Mouse (Mus musculus): ENCODE measurements around the gene Zc3h12c. TPM values are rescaled to one million over a fixed set of nuclear protein-coding genes. Genes with fewer than 3 reads are reported as not detected.

The Zc3h12c gene
- polyA plus RNA-seq, 1 experiment from 2014 or later: 2.5 TPM

DNA sequence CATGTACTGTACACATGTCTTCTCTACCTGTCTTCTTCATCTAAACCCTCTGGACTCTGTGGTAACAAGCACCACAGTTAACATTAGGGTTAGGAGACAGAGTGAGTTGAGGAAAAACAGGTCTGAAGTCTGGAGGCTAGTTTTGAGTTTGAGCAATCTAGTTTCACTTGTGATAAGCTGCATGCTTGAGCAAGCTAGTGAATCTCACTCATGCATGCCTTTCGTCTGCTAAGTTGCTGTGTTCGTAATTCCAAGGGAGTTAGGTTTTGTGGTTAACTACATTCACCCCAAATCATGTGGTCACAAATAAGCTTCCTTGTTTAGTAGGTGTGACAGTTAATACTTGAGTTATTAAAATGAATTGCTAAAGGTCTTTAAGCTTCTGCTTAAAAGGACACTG, 13.0 kb upstream of the Zc3h12c start:
- no peaks in the 10 kb centered on the region for H3K27me3 ChIP-seq (replicated peaks)
- WGBS: 64% methylated on average over 2 of the region's 2 CpGs
- H3K9me3 ChIP-seq: no peaks in the 10 kb centered on the region
- H3K27ac ChIP-seq: no peak overlapping the region
- H3K4me3 ChIP-seq (replicated peaks): no peak overlapping the region
- no peaks in the 10 kb centered on the region for H3K4me1 ChIP-seq
- no peaks in the 10 kb centered on the region for H3K36me3 ChIP-seq
- H3K9ac ChIP-seq: no peak overlapping the region
- ATAC-seq (ENCODE audit: insufficient read depth, low FRiP score, low read depth): no peak
- no peak overlapping the region for H3K4me2 ChIP-seq

DNA sequence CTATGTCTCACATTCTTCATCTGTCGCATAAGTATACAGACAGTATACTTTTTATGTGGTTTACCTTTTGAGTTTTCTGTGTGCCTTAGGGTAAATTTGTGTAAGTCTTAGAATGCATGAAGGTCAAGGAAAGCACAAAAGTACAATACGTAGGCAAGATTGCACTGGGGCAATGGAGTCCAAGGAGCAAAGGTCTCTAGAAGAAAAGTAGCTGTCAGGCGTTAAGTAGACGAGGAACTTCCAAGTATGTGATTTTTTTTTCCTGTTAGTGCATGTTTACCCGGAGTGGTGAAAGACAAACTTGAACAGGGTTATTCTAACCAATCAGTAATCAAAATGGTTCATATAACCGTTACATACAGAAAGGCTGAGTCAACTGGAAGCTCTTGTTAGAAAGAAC, 12.5 kb upstream of the Zc3h12c start:
- no peak for ATAC-seq (ENCODE audit: insufficient read depth, low FRiP score, low read depth)
- no peak overlapping the region for H3K4me3 ChIP-seq (replicated peaks)
- no peaks in the 10 kb centered on the region for H3K9me3 ChIP-seq
- H3K9ac ChIP-seq: no peak overlapping the region
- no peaks in the 10 kb centered on the region for H3K36me3 ChIP-seq
- H3K4me1 ChIP-seq: no peaks in the 10 kb centered on the region
- WGBS: 72% methylated on average over 6 of the region's 6 CpGs
- no peak overlapping the region for H3K4me2 ChIP-seq
- H3K27me3 ChIP-seq (replicated peaks): no peaks in the 10 kb centered on the region
- H3K27ac ChIP-seq: no peak overlapping the region

DNA sequence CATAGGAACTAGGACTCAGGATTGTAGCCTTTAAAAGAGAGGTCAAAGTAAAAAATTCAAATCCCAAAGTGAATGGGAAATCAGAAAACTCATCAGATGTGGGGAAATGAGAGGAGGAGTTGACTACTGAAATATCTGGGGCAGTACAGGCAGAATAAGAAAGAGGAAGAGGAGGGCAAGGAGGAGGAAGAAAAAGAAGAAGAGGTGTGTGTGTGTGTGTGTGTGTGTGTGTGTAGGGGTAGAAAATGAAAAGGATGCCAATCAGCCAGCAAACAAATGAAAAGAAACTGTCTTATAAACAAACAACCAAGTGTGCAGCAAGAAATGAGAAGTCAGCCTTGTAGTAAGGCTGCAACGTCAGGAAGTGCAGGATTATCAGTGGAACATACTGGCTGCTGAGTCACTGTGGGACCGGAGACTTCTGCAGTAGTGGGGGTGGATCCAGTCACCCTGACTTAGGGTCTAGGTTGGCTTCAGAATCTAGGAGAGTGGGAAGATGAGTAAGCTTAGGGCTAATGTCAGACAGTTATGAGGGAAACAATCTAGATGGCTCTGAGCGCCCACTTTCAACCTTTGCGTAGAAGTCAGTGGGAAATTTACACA, 7.0 kb upstream of the Zc3h12c start:
- WGBS: 73% methylated on average over 4 of the region's 4 CpGs
- Histone ChIP-seq H3K4me3 (replicated peaks) (no peak overlapping the region), H3K9ac (no peak overlapping the region)

DNA sequence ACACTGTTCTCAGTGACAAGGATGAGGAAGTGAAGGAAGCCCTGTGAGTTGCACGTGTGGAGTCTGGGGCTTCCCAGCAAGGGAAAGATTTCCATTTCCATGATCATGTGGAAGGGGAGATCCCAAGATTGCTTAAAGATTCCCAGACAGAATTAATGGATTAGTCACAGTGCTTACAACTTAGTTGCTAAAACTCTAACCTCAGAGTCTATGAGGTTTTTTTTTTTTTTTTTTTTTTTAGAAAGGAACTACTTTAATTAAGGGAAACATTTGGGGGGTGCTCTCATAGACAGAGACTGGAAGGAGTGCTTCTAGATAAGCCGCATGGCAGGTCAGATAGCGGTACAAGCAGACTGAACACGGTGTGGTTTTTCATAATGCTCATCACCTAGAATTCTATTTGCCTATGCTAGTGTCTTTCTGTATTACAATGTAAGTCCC, 6.3 kb upstream of the Zc3h12c start:
- no peaks in the 10 kb centered on the region for H3K36me3 ChIP-seq
- no peak overlapping the region for H3K4me3 ChIP-seq (replicated peaks)
- no peaks in the 10 kb centered on the region for H3K27me3 ChIP-seq (replicated peaks)
- no peak overlapping the region for H3K9ac ChIP-seq
- H3K4me2 ChIP-seq: no peak overlapping the region
- no peaks in the 10 kb centered on the region for H3K4me1 ChIP-seq
- no peaks in the 10 kb centered on the region for H3K9me3 ChIP-seq
- no peak overlapping the region for H3K27ac ChIP-seq
- ATAC-seq (ENCODE audit: insufficient read depth, low FRiP score, low read depth): no peak
- 69% methylated on average over 4 of the region's 4 CpGs for WGBS

More for the DNA sequence above, 7.0 kb upstream of the Zc3h12c start:
- H3K36me3 ChIP-seq: no peaks in the 10 kb centered on the region
- no peak overlapping the region for H3K4me2 ChIP-seq
- H3K27me3 ChIP-seq (replicated peaks): no peaks in the 10 kb centered on the region
- no peaks in the 10 kb centered on the region for H3K4me1 ChIP-seq
- H3K9me3 ChIP-seq: no peaks in the 10 kb centered on the region
- 0 out of 2 replicates have a peak, but pooled peaks have one; percentile 39 for ATAC-seq (ENCODE audit: insufficient read depth, low FRiP score, low read depth)
- no peak overlapping the region for H3K27ac ChIP-seq

DNA sequence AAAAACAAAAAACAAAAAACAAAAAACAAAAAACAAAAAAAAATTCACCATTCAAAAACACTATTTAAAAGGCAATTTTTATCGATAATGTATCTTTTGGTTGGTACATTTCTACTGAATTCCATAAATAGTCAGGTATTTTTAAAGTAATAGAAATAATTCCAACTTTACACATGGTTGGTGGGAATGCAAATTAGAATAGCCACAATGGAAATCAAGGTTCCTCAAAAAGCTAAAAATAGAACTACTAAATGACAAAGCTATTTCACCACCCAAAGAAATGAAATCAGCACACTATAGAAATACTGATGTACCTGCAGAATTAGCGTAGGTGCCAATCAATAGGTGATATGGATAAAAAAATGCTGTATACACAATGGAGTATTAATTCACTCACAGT, 5.6 kb upstream of the Zc3h12c start:
- Histone ChIP-seq H3K4me1 (0 out of 2 replicates have a peak, but pooled peaks cover 3% of the 10 kb centered on the region), H3K9me3 (no peaks in the 10 kb centered on the region), H3K4me2 (no peak overlapping the region), H3K36me3 (no peaks in the 10 kb centered on the region), H3K4me3 (replicated peaks) (no peak overlapping the region), H3K27ac (no peak overlapping the region), H3K9ac (no peak overlapping the region), H3K27me3 (replicated peaks) (no peaks in the 10 kb centered on the region)
- WGBS: 91% methylated on average over 2 of the region's 2 CpGs
- ATAC-seq (ENCODE audit: insufficient read depth, low FRiP score, low read depth): no peak

DNA sequence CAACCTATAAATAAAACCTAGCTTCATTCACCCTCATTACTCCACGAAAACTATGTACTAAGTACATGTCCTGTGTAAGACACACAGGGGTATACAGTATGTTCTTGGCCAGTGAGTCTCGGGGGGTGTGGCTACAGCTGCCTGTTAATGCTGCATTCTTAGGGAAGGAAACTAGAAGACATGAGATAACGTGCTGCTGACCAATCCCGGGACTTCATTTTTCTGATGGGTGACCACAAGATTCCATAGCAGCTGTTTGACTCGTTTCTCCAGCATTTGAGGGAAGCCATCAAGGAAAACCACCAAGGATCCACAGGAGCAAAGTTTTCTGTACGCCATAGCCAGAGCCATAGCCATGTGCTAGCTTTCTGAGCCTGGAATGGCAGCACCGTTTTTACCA, 4.2 kb upstream of the Zc3h12c start:
- 45% methylated on average over 7 of the region's 7 CpGs for WGBS
- H3K4me3 ChIP-seq (replicated peaks): no peak overlapping the region
- no peak overlapping the region for H3K4me2 ChIP-seq
- no peak overlapping the region for H3K27ac ChIP-seq
- no peaks in the 10 kb centered on the region for H3K36me3 ChIP-seq
- no peak for ATAC-seq (ENCODE audit: insufficient read depth, low FRiP score, low read depth)
- H3K4me1 ChIP-seq: 0 out of 2 replicates have a peak, but pooled peaks cover 3% of the 10 kb centered on the region
- H3K9ac ChIP-seq: no peak overlapping the region
- no peaks in the 10 kb centered on the region for H3K27me3 ChIP-seq (replicated peaks)
- no peaks in the 10 kb centered on the region for H3K9me3 ChIP-seq

DNA sequence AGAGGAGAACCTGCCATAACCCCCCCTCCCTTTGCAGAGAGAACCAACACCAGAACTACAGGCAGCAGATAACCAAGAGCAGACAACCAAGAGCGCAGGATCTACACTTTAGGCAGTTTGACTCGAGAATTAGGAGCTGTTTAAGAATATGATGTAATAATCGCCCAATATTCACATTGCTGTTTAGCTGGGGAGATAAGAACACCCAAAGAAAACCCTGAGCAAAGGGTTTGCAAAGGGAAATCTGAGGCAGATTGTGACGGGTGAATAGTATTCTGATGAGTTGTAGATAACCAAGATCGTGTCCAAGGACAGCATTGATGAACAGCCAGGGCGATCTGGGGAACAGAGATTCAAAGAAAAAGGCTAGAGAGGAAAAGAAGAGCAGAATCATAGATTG, 2.3 kb upstream of the Zc3h12c start:
- no peaks in the 10 kb centered on the region for H3K27me3 ChIP-seq (replicated peaks)
- H3K9ac ChIP-seq: no peak overlapping the region
- no peak overlapping the region for H3K4me3 ChIP-seq (replicated peaks)
- ATAC-seq (ENCODE audit: insufficient read depth, low FRiP score, low read depth): no peak
- no peak overlapping the region for H3K27ac ChIP-seq
- H3K36me3 ChIP-seq: no peaks in the 10 kb centered on the region
- WGBS: 72% methylated on average over 6 of the region's 6 CpGs
- H3K4me1 ChIP-seq: peaks cover 3% of the 10 kb centered on the region; the same call in 1 of the 2 replicates
- no peak overlapping the region for H3K4me2 ChIP-seq
- H3K9me3 ChIP-seq: no peaks in the 10 kb centered on the region

DNA sequence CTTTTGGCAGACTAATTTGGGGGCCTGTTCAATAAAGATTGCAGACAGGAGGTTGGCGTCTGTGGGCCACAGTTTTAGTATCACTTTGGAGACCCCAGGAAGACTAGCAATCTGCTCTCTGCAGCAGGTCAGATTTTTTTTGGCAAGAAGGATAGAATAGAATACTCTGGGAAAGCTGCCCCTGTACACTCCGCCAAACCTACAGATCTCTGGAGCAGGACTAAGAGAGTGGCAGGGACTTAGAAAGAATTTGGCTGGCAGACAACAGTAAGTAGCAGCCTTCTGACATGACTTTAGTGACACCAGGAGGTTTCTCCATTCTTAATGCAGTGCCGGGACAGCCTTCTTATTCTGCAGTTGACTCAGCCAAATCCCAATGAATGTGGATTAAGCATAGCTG, 1.8 kb upstream of the Zc3h12c start:
- no peak overlapping the region for H3K27ac ChIP-seq
- peaks cover 3% of the 10 kb centered on the region; the same call in 1 of the 2 replicates for H3K4me1 ChIP-seq
- no peak overlapping the region for H3K4me2 ChIP-seq
- H3K36me3 ChIP-seq: no peaks in the 10 kb centered on the region
- 84% methylated on average over 3 of the region's 3 CpGs for WGBS
- H3K9me3 ChIP-seq: no peaks in the 10 kb centered on the region
- no peak for ATAC-seq (ENCODE audit: insufficient read depth, low FRiP score, low read depth)
- no peak overlapping the region for H3K9ac ChIP-seq
- H3K4me3 ChIP-seq (replicated peaks): no peak overlapping the region
- H3K27me3 ChIP-seq (replicated peaks): no peaks in the 10 kb centered on the region

DNA sequence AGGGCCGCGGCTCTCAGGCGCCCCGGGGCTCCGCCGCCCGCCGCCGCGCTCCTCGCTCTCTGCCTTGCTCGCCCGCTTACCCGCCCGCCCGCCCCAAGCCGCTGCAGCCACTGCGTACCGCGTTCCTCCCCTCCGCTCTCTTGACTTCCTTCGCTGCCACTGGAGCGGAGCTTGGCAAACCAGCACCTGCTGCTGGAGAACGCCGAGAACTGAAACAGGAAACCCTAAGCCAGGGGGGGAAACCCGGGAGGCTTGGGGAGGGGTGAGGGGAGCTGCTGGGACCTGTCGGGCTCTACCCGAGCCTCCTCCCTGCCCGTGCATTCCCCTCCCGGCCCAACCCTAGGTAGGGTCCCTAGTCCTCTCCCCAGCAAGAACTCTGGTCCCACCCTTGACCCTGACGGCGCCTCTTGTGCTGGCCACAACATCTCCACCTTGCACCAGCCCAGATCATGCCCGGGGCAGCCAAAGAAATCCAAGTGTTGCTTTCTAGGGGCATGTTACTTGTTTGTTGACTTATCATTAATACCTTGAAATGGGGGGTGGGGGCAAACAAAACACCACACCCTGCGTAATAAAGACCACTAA, 406 bp upstream of the Zc3h12c start:
- peak overlapping the region; percentile 86 for H3K9ac ChIP-seq
- H3K9me3 ChIP-seq: no peaks in the 10 kb centered on the region
- ATAC-seq (ENCODE audit: insufficient read depth, low FRiP score, low read depth): peak; percentile 84
- H3K36me3 ChIP-seq: no peaks in the 10 kb centered on the region
- peak overlapping the region; percentile 85 for H3K4me3 ChIP-seq (replicated peaks)
- WGBS: 1% methylated on average over 32 of the region's 34 CpGs
- H3K27me3 ChIP-seq (replicated peaks): no peaks in the 10 kb centered on the region
- peaks cover 3% of the 10 kb centered on the region; the same call in 1 of the 2 replicates for H3K4me1 ChIP-seq
- H3K4me2 ChIP-seq: peak overlapping the region; percentile 75
- H3K27ac ChIP-seq: peak overlapping the region; percentile 90

DNA sequence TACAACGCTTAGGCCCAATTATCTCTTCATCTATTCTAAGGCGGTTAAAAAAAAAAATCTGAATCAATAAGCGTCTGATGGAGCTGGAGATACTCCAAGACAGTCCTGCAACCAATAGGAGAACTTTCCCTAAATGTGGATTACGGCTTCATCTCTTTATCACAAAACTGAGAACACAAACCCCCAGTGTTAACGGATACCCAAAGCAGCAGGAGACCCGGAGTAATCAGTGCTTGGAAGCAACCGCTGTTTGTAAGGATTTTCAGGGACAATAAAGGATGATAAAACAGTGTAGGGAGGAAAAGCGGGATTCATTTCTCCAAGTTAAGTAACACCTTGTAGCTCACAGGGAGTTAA, 888 bp downstream of the Zc3h12c start:
- H3K27me3 ChIP-seq (replicated peaks): no peaks in the 10 kb centered on the region
- H3K4me3 ChIP-seq (replicated peaks): peak overlapping the region; percentile 85
- no peaks in the 10 kb centered on the region for H3K36me3 ChIP-seq
- H3K9me3 ChIP-seq: no peaks in the 10 kb centered on the region
- H3K27ac ChIP-seq: peak overlapping the region; percentile 90
- peaks cover 3% of the 10 kb centered on the region; the same call in 1 of the 2 replicates for H3K4me1 ChIP-seq
- no peak for ATAC-seq (ENCODE audit: insufficient read depth, low FRiP score, low read depth)
- H3K4me2 ChIP-seq: peak overlapping the region; percentile 75
- peak overlapping the region; percentile 86 for H3K9ac ChIP-seq
- 6% methylated on average over 8 of the region's 8 CpGs for whole genome bisulfite sequencing

DNA sequence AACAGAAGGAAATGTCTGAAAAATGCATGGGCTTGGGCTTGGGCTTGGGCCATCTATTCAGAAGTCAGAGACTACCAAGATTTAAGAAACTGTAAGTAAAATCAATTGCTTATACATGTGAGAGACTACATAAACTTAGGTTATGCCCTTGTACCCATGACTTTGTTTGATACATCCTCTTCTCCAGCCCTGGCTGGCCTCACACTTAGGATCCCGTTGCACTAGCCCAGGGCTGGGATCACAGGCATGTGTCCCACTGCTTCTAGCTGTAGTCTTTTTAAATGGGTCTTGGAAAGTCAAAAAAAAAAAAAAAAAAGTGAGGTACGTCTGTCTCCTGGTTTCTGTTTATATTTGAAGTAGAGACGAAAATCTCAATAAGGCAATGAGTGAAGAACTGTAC, 1.3 kb downstream of the Zc3h12c start:
- Histone ChIP-seq H3K27me3 (replicated peaks) (no peaks in the 10 kb centered on the region), H3K4me2 (peak overlapping the region; percentile 75), H3K4me3 (replicated peaks) (peak overlapping the region; percentile 85; the same call in 1 of the 2 replicates), H3K36me3 (no peaks in the 10 kb centered on the region), H3K27ac (no peak overlapping the region), H3K9me3 (no peaks in the 10 kb centered on the region), H3K9ac (no peak overlapping the region), H3K4me1 (peaks cover 3% of the 10 kb centered on the region; the same call in 1 of the 2 replicates)
- 26% methylated on average over 3 of the region's 3 CpGs for WGBS
- ATAC-seq (ENCODE audit: insufficient read depth, low FRiP score, low read depth): no peak

DNA sequence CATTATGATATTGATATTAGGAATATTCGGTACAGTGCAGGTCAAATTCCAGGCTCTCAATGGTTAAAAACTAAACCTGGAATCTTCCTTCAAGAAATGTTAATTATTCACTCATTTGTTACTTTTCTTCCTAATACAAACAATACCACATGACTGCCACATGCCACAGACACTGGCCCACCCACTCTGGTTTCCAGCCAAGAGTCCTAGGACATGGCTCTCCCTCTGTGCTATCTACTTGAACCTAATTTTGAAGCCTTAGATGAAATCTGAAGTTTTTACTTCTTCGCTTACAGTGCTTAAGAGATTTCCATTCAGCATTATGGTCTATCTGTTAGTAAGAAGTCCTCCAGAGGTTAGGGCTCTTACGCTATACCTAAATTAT, 2.7 kb downstream of the Zc3h12c start:
- Histone ChIP-seq H3K9ac (no peak overlapping the region), H3K4me3 (replicated peaks) (no peak overlapping the region), H3K4me1 (peaks cover 3% of the 10 kb centered on the region; the same call in 1 of the 2 replicates), H3K36me3 (no peaks in the 10 kb centered on the region), H3K4me2 (no peak overlapping the region), H3K9me3 (no peaks in the 10 kb centered on the region), H3K27me3 (replicated peaks) (no peaks in the 10 kb centered on the region), H3K27ac (no peak overlapping the region)
- WGBS: 92% methylated on average over 3 of the region's 3 CpGs
- no peak for ATAC-seq (ENCODE audit: insufficient read depth, low FRiP score, low read depth)

Data from stomach, embryonic 15.5 days (tissue).